Mouse (Mus musculus) embryonic facial prominence, embryonic 11.5 days (tissue): Measurements from ENCODE around the gene Katnb1. TPM values are rescaled to one million over a fixed set of nuclear protein-coding genes. Genes with fewer than 3 reads are reported as not detected.
A peak's percentile ranks its signal among the peaks of the same experiment; 100 is the strongest.

Experiments used
- ATAC-seq: fragments of 200-750 bp; cut with Nextera tagmentation; replicated peaks from 2 replicates; pipeline ENCODE4 v1.8.0; 2017; ENCODE audit warnings: low read depth; ENCODE audit not compliant: insufficient number of reproducible peaks, low FRiP score, low TSS enrichment
- DNase-seq: peaks from one replicate; pipeline ENCODE4 v3.0.0-alpha.2; 2015; ENCODE audit warnings: low spot score
- H3K27ac ChIP-seq: fragments of 300-500 bp; sonication (generic); replicated peaks from 2 replicates; pipeline ENCODE4 v1.5.1; 2014; ENCODE audit warnings: mild to moderate bottlenecking, low read depth, low read length, control low read depth
- H3K27me3 ChIP-seq: fragments of 300-500 bp; sonication (generic); 2 replicates; pipeline ENCODE4 v1.6.1; 2014; ENCODE audit warnings: mild to moderate bottlenecking, low read length, moderate library complexity, mixed read lengths; ENCODE audit not compliant: control insufficient read depth, insufficient read depth
- H3K36me3 ChIP-seq: fragments of 300-500 bp; sonication (generic); replicated peaks from 2 replicates; pipeline ENCODE4 v1.6.1; 2014; ENCODE audit warnings: low read depth, mild to moderate bottlenecking, low read length, moderate library complexity, mixed read lengths; ENCODE audit not compliant: control insufficient read depth, insufficient read depth
- H3K4me1 ChIP-seq: fragments of 300-500 bp; sonication (generic); 2 replicates; pipeline ENCODE4 v1.6.1; 2014; ENCODE audit warnings: low read length, mixed read lengths; ENCODE audit not compliant: control insufficient read depth, insufficient read depth
- H3K4me2 ChIP-seq: fragments of 300-500 bp; sonication (generic); 2 replicates; pipeline ENCODE4 v1.6.1; 2014; ENCODE audit warnings: low read depth, mild to moderate bottlenecking, control low read depth, low read length, moderate library complexity
- H3K4me3 ChIP-seq: fragments of 300-500 bp; sonication (generic); 2 replicates; pipeline ENCODE4 v1.5.1; 2014; ENCODE audit warnings: low read depth, low read length, control low read depth
- H3K9ac ChIP-seq: fragments of 300-500 bp; sonication (generic); replicated peaks from 2 replicates; pipeline ENCODE4 v1.6.1; 2014; ENCODE audit warnings: mild to moderate bottlenecking, control low read depth, low read length
- H3K9me3 ChIP-seq: fragments of 300-500 bp; sonication (generic); replicated peaks from 2 replicates; pipeline ENCODE4 v1.6.1; 2016; ENCODE audit warnings: mild to moderate bottlenecking, low read length, inconsistent platforms, mixed read lengths; ENCODE audit not compliant: control insufficient read depth
- WGBS: fragments of 180-500 bp; shearing (Covaris S2); extraction: QIAGEN DNeasy Blood & Tissue Kit; methylation state at CpG from one replicate; pipeline ENCODE4 v1.1.7; 2014; 5-methylcytosine and 5-hydroxymethylcytosine counted together
- polyA plus RNA-seq: library from polyadenylated mRNA; unstranded; fragments of >200 nt; fragmentation: Nextera tagmentation; extraction: Ambion mirVana; gene quantifications from 2 replicates; pipeline ENCODE4 v1.2.1, GENCODE M21; 2014

Gene Katnb1
- polyA plus RNA-seq, 1 experiment from 2014 or later: 21.6 TPM

GRCm38 (mm10) chr8:95127658-95128057 lies 46.7 kb downstream of the Katnb1 start:
- Histone ChIP-seq H3K4me2 (no peak overlapping the region), H3K27me3 (no peaks in the 10 kb centered on the region), H3K4me1 (no peaks in the 10 kb centered on the region), H3K36me3 (no peaks in the 10 kb centered on the region), H3K9ac (no peak overlapping the region), H3K4me3 (no peak overlapping the region), H3K9me3 (no peaks in the 10 kb centered on the region), H3K27ac (no peak overlapping the region)
- ATAC-seq: peak; percentile 43; the same call in 1 of the 2 replicates
- 71% methylated on average over 9 of the region's 9 CpGs for WGBS
- no peak for DNase-seq

GRCm38 (mm10) chr8:95128750-95129260 lies 47.8 kb downstream of the Katnb1 start:
- no peaks in the 10 kb centered on the region for H3K27me3 ChIP-seq
- no peak overlapping the region for H3K9ac ChIP-seq
- WGBS: 87% methylated on average over 11 of the region's 11 CpGs
- ATAC-seq: no peak
- no peak overlapping the region for H3K4me3 ChIP-seq
- no peaks in the 10 kb centered on the region for H3K9me3 ChIP-seq
- no peaks in the 10 kb centered on the region for H3K36me3 ChIP-seq
- H3K27ac ChIP-seq: no peak overlapping the region
- no peak for DNase-seq
- no peak overlapping the region for H3K4me2 ChIP-seq
- H3K4me1 ChIP-seq: no peaks in the 10 kb centered on the region

GRCm38 (mm10) chr8:95130966-95131537 lies 50.1 kb downstream of the Katnb1 start:
- WGBS: 46% methylated on average over 15 of the region's 15 CpGs

GRCm38 (mm10) chr8:95131983-95132382 lies 51.0 kb downstream of the Katnb1 start:
- Histone ChIP-seq H3K4me3 (no peak overlapping the region), H3K4me1 (no peaks in the 10 kb centered on the region), H3K4me2 (no peak overlapping the region), H3K9ac (no peak overlapping the region), H3K36me3 (no peaks in the 10 kb centered on the region), H3K9me3 (no peaks in the 10 kb centered on the region), H3K27me3 (peaks cover 3% of the 10 kb centered on the region; the same call in 1 of the 2 replicates), H3K27ac (no peak overlapping the region)
- ATAC-seq (no peak), DNase-seq (no peak)
- WGBS: 86% methylated on average over 5 of the region's 5 CpGs

More at GRCm38 (mm10) chr8:95130966-95131537, 50.1 kb downstream of the Katnb1 start:
- Histone ChIP-seq H3K9me3 (no peaks in the 10 kb centered on the region), H3K4me3 (no peak overlapping the region), H3K36me3 (no peaks in the 10 kb centered on the region), H3K9ac (no peak overlapping the region), H3K27ac (no peak overlapping the region), H3K27me3 (no peaks in the 10 kb centered on the region), H3K4me2 (no peak overlapping the region), H3K4me1 (no peaks in the 10 kb centered on the region)
- no peak for ATAC-seq
- DNase-seq: no peak

GRCm38 (mm10) chr8:95134186-95134585 lies 53.2 kb downstream of the Katnb1 start:
- Histone ChIP-seq H3K27me3 (peaks cover 5% of the 10 kb centered on the region; the same call in 1 of the 2 replicates), H3K4me1 (peaks cover 6% of the 10 kb centered on the region), H3K9ac (no peak overlapping the region), H3K4me3 (no peak overlapping the region), H3K9me3 (no peaks in the 10 kb centered on the region), H3K4me2 (no peak overlapping the region), H3K36me3 (no peaks in the 10 kb centered on the region), H3K27ac (no peak overlapping the region)
- ATAC-seq (no peak), DNase-seq (no peak)
- 90% methylated on average over 2 of the region's 2 CpGs for WGBS

GRCm38 (mm10) chr8:95135242-95135641 lies 54.3 kb downstream of the Katnb1 start:
- 47% methylated on average over 3 of the region's 3 CpGs for WGBS
- no peak for ATAC-seq

GRCm38 (mm10) chr8:95136218-95136617 lies 55.2 kb downstream of the Katnb1 start:
- no peaks in the 10 kb centered on the region for H3K9me3 ChIP-seq
- H3K36me3 ChIP-seq: no peaks in the 10 kb centered on the region
- no peak overlapping the region for H3K27ac ChIP-seq
- peaks cover 6% of the 10 kb centered on the region for H3K4me1 ChIP-seq
- no peak overlapping the region for H3K4me3 ChIP-seq
- ATAC-seq: no peak
- no peak for DNase-seq
- H3K9ac ChIP-seq: no peak overlapping the region
- WGBS: 70% methylated on average over 3 of the region's 3 CpGs
- H3K27me3 ChIP-seq: peaks cover 5% of the 10 kb centered on the region; the same call in 1 of the 2 replicates
- H3K4me2 ChIP-seq: no peak overlapping the region

More at GRCm38 (mm10) chr8:95135242-95135641, 54.3 kb downstream of the Katnb1 start:
- DNase-seq: peak; percentile 17
- H3K4me1 ChIP-seq: peaks cover 6% of the 10 kb centered on the region
- H3K27me3 ChIP-seq: peaks cover 5% of the 10 kb centered on the region; the same call in 1 of the 2 replicates
- H3K4me3 ChIP-seq: no peak overlapping the region
- no peak overlapping the region for H3K27ac ChIP-seq
- no peak overlapping the region for H3K9ac ChIP-seq
- H3K4me2 ChIP-seq: no peak overlapping the region
- H3K36me3 ChIP-seq: no peaks in the 10 kb centered on the region
- H3K9me3 ChIP-seq: no peaks in the 10 kb centered on the region

GRCm38 (mm10) chr8:95137201-95137600 lies 56.2 kb downstream of the Katnb1 start:
- H3K9ac ChIP-seq: peak overlapping the region; percentile 28; the same call in 1 of the 2 replicates
- ATAC-seq: no peak
- peak overlapping the region; percentile 23 for H3K4me3 ChIP-seq
- peaks cover 5% of the 10 kb centered on the region; the same call in 1 of the 2 replicates for H3K27me3 ChIP-seq
- H3K36me3 ChIP-seq: no peaks in the 10 kb centered on the region
- no peak overlapping the region for H3K27ac ChIP-seq
- no peaks in the 10 kb centered on the region for H3K9me3 ChIP-seq
- peaks cover 10% of the 10 kb centered on the region for H3K4me1 ChIP-seq
- DNase-seq: no peak
- peak overlapping the region; percentile 57 for H3K4me2 ChIP-seq
- WGBS: 22% methylated on average over 12 of the region's 12 CpGs
